Mouse (Mus musculus) midbrain, embryonic 12.5 days (tissue): Measurements from ENCODE around the gene Clic1. TPM values are rescaled to one million over a fixed set of nuclear protein-coding genes. Genes with fewer than 3 reads are reported as not detected.

ENCODE experiments used
- ATAC-seq: fragments of 200-750 bp; cut with Nextera tagmentation; 2 replicates; pipeline ENCODE4 v1.8.0; 2017; ENCODE audit warnings: low read depth, moderate TSS enrichment, moderate library complexity; ENCODE audit not compliant: low FRiP score
- H3K27ac ChIP-seq: fragments of 300-500 bp; sonication (generic); replicated peaks from 2 replicates; pipeline ENCODE4 v1.5.1; 2016; ENCODE audit warnings: mild to moderate bottlenecking
- H3K27me3 ChIP-seq: fragments of 300-500 bp; sonication (generic); 2 replicates; pipeline ENCODE4 v1.6.1; 2016; ENCODE audit warnings: mild to moderate bottlenecking
- H3K36me3 ChIP-seq: fragments of 300-500 bp; sonication (generic); 2 replicates; pipeline ENCODE4 v1.6.1; 2016
- H3K4me1 ChIP-seq: fragments of 300-500 bp; sonication (generic); 2 replicates; pipeline ENCODE4 v1.6.1; 2016
- H3K4me2 ChIP-seq: fragments of 300-500 bp; sonication (generic); replicated peaks from 2 replicates; pipeline ENCODE4 v1.6.1; 2016; ENCODE audit warnings: mild to moderate bottlenecking, moderate library complexity
- H3K4me3 ChIP-seq: fragments of 300-500 bp; sonication (generic); 2 replicates; pipeline ENCODE4 v1.5.1; 2016; ENCODE audit warnings: mild to moderate bottlenecking
- H3K9ac ChIP-seq: fragments of 300-500 bp; sonication (generic); replicated peaks from 2 replicates; pipeline ENCODE4 v1.6.1; 2016; ENCODE audit warnings: mild to moderate bottlenecking, moderate library complexity
- H3K9me3 ChIP-seq: fragments of 300-500 bp; sonication (generic); 2 replicates; pipeline ENCODE4 v1.6.1; 2016; ENCODE audit warnings: mild to moderate bottlenecking
- WGBS: fragments of 180-500 bp; shearing (Covaris S2); methylation state at CpG from one replicate; pipeline ENCODE4 v1.1.7; 2016; 5-methylcytosine and 5-hydroxymethylcytosine counted together
- polyA plus RNA-seq: library from polyadenylated mRNA; unstranded; fragments of >200 nt; fragmentation: Nextera tagmentation; extraction: Ambion mirVana; gene quantifications from 2 replicates; pipeline ENCODE4 v1.2.1, GENCODE M21; 2016

Gene Clic1
- polyA plus RNA-seq, 1 experiment from 2014 or later = 165 TPM

GRCm38 (mm10) chr17:35105740-35106389, 56.1 kb downstream of the Clic1 start:
- Histone ChIP-seq H3K27me3 (no peaks in the 10 kb centered on the region), H3K9me3 (no peaks in the 10 kb centered on the region), H3K4me1 (peaks cover 10% of the 10 kb centered on the region), H3K4me2 (peak overlapping the region; percentile 36), H3K36me3 (peaks cover 30% of the 10 kb centered on the region), H3K27ac (no peak overlapping the region), H3K9ac (0 out of 2 replicates have a peak overlapping the region, but pooled peaks have one; percentile 37), H3K4me3 (0 out of 2 replicates have a peak overlapping the region, but pooled peaks have one; percentile 17)
- 24% methylated on average over 13 of the region's 13 CpGs for WGBS
- ATAC-seq = peak; percentile 12; the same call in 1 of the 2 replicates

GRCm38 (mm10) chr17:35106522-35106921, 56.8 kb downstream of the Clic1 start:
- Histone ChIP-seq H3K27me3 (no peaks in the 10 kb centered on the region), H3K9ac (no peak overlapping the region), H3K27ac (no peak overlapping the region), H3K4me1 (peaks cover 10% of the 10 kb centered on the region), H3K9me3 (no peaks in the 10 kb centered on the region), H3K4me2 (no peak overlapping the region), H3K36me3 (peaks cover 23% of the 10 kb centered on the region), H3K4me3 (0 out of 2 replicates have a peak overlapping the region, but pooled peaks have one; percentile 17)
- 65% methylated on average over 3 of the region's 3 CpGs for WGBS
- ATAC-seq = no peak

GRCm38 (mm10) chr17:35108097-35108496, 58.3 kb downstream of the Clic1 start, which contains the start of gene Ly6g5c:
TSS of gene Ly6g5c (plus strand) at chr17:35108279.
- WGBS = 85% methylated on average over 6 of the region's 6 CpGs
- Histone ChIP-seq H3K4me1 (peaks cover 10% of the 10 kb centered on the region), H3K4me3 (no peak within 1 kb of the TSS), H3K27me3 (no peaks in the 10 kb centered on the region), H3K9me3 (no peaks in the 10 kb centered on the region), H3K9ac (no peak within 1 kb of the TSS), H3K27ac (no peak within 1 kb of the TSS), H3K4me2 (no peak within 1 kb of the TSS), H3K36me3 (peaks cover 8% of the 10 kb centered on the region; the same call in 1 of the 2 replicates)
- no peak for ATAC-seq

Other genes starting within 250 kb of the Clic1 start
- gene Cyp21a1, start 245.4 kb upstream of the Clic1 start, polyA plus RNA-seq = not detected in 2 replicates
- gene Stk19, start 213.0 kb upstream of the Clic1 start, polyA plus RNA-seq = 26.1 and 30.8 TPM in 2 replicates
- 72.7 and 73.4 TPM in 2 replicates for gene Dxo, start 212.9 kb upstream of the Clic1 start, polyA plus RNA-seq
- 67.4 and 71.5 TPM in 2 replicates for gene Skiv2l, start 199.8 kb upstream of the Clic1 start, polyA plus RNA-seq
- gene Nelfe, start 199.6 kb upstream of the Clic1 start, polyA plus RNA-seq = 114 TPM in 2 replicates
- 3.3 and 3.5 TPM in 2 replicates for gene Cfb, start 187.4 kb upstream of the Clic1 start, polyA plus RNA-seq
- 11.4 and 15.1 TPM in 2 replicates for gene Zbtb12, start 170.5 kb upstream of the Clic1 start, polyA plus RNA-seq
- gene Gm20547, start 167.9 kb upstream of the Clic1 start, polyA plus RNA-seq = not detected in 2 replicates
- gene C2, start 151.7 kb upstream of the Clic1 start, polyA plus RNA-seq = 0.86 and 2.1 TPM in 2 replicates
- gene Ehmt2, start 151.5 kb upstream of the Clic1 start, polyA plus RNA-seq = 113 and 120 TPM in 2 replicates
- 0.08 and 0.13 TPM in 2 replicates for gene Slc44a4, start 135.5 kb upstream of the Clic1 start, polyA plus RNA-seq
- 20.4 and 20.7 TPM in 2 replicates for gene Neu1, start 118.7 kb upstream of the Clic1 start, polyA plus RNA-seq
- gene Hspa1b, start 90.7 kb upstream of the Clic1 start, polyA plus RNA-seq = 0.22 TPM in 1 of 2 replicates, not detected in the other
- gene Gm20481, start 80.1 kb upstream of the Clic1 start, polyA plus RNA-seq = not detected in 2 replicates
- gene Hspa1a, start 77.8 kb upstream of the Clic1 start, polyA plus RNA-seq = 2.3 and 2.8 TPM in 2 replicates
- 1.1 and 1.7 TPM in 2 replicates for gene Hspa1l, start 77.3 kb upstream of the Clic1 start, polyA plus RNA-seq
- gene Lsm2, start 68.1 kb upstream of the Clic1 start, polyA plus RNA-seq = 188 and 202 TPM in 2 replicates
- 139 and 142 TPM in 2 replicates for gene Vars, start 49.0 kb upstream of the Clic1 start, polyA plus RNA-seq
- 0.14 and 0.23 TPM in 2 replicates for gene Vwa7, start 33.4 kb upstream of the Clic1 start, polyA plus RNA-seq
- 5.2 and 6.8 TPM in 2 replicates for gene Sapcd1, start 21.9 kb upstream of the Clic1 start, polyA plus RNA-seq
- 6.9 and 7.6 TPM in 2 replicates for gene Msh5, start 3.2 kb upstream of the Clic1 start, polyA plus RNA-seq
- 595 and 615 TPM in 2 replicates for gene Ddah2, start 9.1 kb downstream of the Clic1 start, polyA plus RNA-seq
- gene Ly6g6c, start 15.4 kb downstream of the Clic1 start, polyA plus RNA-seq = not detected in 2 replicates
- 0.52 and 0.93 TPM in 2 replicates for gene Mpig6b, start 16.2 kb downstream of the Clic1 start, polyA plus RNA-seq
- gene Ly6g6e, start 26.9 kb downstream of the Clic1 start, polyA plus RNA-seq = 0.24 TPM in 1 of 2 replicates, not detected in the other
- gene Ly6g6d, start 28.1 kb downstream of the Clic1 start, polyA plus RNA-seq = 1.1 and 1.7 TPM in 2 replicates
- 0.47 TPM in 2 replicates for gene Ly6g6f, start 35.6 kb downstream of the Clic1 start, polyA plus RNA-seq
- gene Abhd16a, start 39.3 kb downstream of the Clic1 start, polyA plus RNA-seq = 69.0 and 72.3 TPM in 2 replicates
- not detected in 2 replicates for gene Ly6g5c, start 58.3 kb downstream of the Clic1 start, polyA plus RNA-seq
- gene Ly6g5b, start 65.5 kb downstream of the Clic1 start, polyA plus RNA-seq = 1.0 and 1.5 TPM in 2 replicates
- 22.2 and 26.4 TPM in 2 replicates for gene Gpank1, start 71.5 kb downstream of the Clic1 start, polyA plus RNA-seq
- 279 TPM in 2 replicates for gene Csnk2b, start 72.1 kb downstream of the Clic1 start, polyA plus RNA-seq
- gene D17H6S53E, start 76.4 kb downstream of the Clic1 start, polyA plus RNA-seq = 8.0 and 9.1 TPM in 2 replicates
- gene Apom, start 82.1 kb downstream of the Clic1 start, polyA plus RNA-seq = 0.65 and 1.5 TPM in 2 replicates
- 84.0 and 95.3 TPM in 2 replicates for gene Bag6, start 85.2 kb downstream of the Clic1 start, polyA plus RNA-seq
- 236 and 239 TPM in 2 replicates for gene Prrc2a, start 114.9 kb downstream of the Clic1 start, polyA plus RNA-seq
- 7.7 and 8.2 TPM in 2 replicates for gene Aif1, start 126.1 kb downstream of the Clic1 start, polyA plus RNA-seq
- 4.7 and 9.9 TPM in 2 replicates for gene Lst1, start 138.5 kb downstream of the Clic1 start, polyA plus RNA-seq
- gene Ltb, start 144.5 kb downstream of the Clic1 start, polyA plus RNA-seq = 0.48 and 0.62 TPM in 2 replicates
- gene Tnf, start 152.0 kb downstream of the Clic1 start, polyA plus RNA-seq = not detected in 2 replicates
- not detected in 2 replicates for gene Lta, start 155.4 kb downstream of the Clic1 start, polyA plus RNA-seq
- 0.38 TPM in 1 of 2 replicates, not detected in the other for gene Gm16181, start 170.9 kb downstream of the Clic1 start, polyA plus RNA-seq
- 18.8 and 19.6 TPM in 2 replicates for gene Atp6v1g2, start 183.7 kb downstream of the Clic1 start, polyA plus RNA-seq
- gene Nfkbil1, start 185.8 kb downstream of the Clic1 start, polyA plus RNA-seq = 10.9 and 11.4 TPM in 2 replicates
- gene Ddx39b, start 191.8 kb downstream of the Clic1 start, polyA plus RNA-seq = 565 and 579 TPM in 2 replicates
- gene H2-D1, start 212.8 kb downstream of the Clic1 start, polyA plus RNA-seq = 45.5 and 47.8 TPM in 2 replicates